Mouse (Mus musculus): ENCODE data around the gene Rnf123.

GRCm38 (mm10) chr9:108020741-108021140 lies 62.4 kb downstream of the Rnf123 start:
- TF ChIP-seq CTCF (IDR thresholded peaks at IDR 0.05; ENCODE audit: control insufficient read depth, insufficient read depth, low read length) (no peak), POLR2A (IDR thresholded peaks at IDR 0.05; ENCODE audit: borderline replicate concordance, control insufficient read depth, low read depth, low read length) (no peak)

Measured in bone marrow, adult 2 months (tissue).